Mouse (Mus musculus) CD4-positive, CD25-positive, alpha-beta regulatory T cell, adult 4 months (primary cell): ENCODE results near the gene Ap5s1. TPM values are rescaled to one million over a fixed set of nuclear protein-coding genes. Genes with fewer than 3 reads are reported as not detected.

ENCODE experiments used
- ATAC-seq: one replicate; pipeline ENCODE4 v1.8.0; 2017
- polyA plus RNA-seq, 2 experiments: library from polyadenylated mRNA; unstranded; fragments of 100-300 nt; shearing (Covaris generic); gene quantifications; one replicate each; pipeline ENCODE4 v1.2.1; 2017

Ap5s1 gene
- polyA plus RNA-seq, 2 experiments from 2014 or later, result 23.8 to 28.5 TPM

GRCm38 (mm10) chr2:131187602-131187922 lies 19.3 kb upstream of the Ap5s1 start:
- ATAC-seq, result no peak

- ATAC-seq, result peak; percentile 31
Observed at GRCm38 (mm10) chr2:131188311-131188710, 18.6 kb upstream of the Ap5s1 start.

DNA sequence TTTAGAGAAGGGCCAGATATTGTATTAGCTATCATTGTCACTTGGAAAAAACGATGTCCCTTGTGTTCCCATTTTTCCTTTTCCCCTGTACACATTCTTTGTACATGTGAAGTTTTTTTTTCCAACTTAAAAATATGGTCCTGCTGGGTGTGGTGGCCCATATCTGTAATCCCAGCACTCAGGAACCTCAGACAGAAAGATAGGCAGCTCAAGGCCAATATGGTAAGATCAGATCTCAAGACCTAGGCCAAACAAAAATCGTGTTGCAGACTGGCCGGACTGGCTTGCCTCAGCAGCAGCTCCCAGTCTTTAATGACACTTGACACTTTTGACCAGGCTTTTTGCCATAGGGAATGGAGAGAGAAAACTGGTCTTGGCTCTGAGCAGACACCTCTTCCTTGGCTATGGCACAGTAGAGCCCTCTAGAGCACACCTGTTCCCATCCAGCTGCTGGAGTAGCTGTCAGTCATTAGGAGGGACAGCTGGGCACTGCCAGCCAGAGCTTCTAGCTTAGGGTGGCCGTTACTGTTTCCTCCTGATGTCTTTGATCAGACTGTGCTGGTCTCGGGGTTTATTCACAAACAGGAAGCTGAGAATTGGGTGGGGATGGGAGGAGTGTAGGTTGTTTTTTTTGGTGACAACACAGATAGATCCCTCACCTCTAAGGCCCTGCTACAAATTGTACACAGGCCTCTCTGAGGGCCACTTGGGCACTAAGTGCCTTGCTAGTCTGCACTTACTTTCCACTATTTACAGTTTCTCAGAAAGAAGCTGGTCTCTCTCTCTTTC lies 17.2 kb upstream of the Ap5s1 start:
- peak; percentile 54 for ATAC-seq

DNA sequence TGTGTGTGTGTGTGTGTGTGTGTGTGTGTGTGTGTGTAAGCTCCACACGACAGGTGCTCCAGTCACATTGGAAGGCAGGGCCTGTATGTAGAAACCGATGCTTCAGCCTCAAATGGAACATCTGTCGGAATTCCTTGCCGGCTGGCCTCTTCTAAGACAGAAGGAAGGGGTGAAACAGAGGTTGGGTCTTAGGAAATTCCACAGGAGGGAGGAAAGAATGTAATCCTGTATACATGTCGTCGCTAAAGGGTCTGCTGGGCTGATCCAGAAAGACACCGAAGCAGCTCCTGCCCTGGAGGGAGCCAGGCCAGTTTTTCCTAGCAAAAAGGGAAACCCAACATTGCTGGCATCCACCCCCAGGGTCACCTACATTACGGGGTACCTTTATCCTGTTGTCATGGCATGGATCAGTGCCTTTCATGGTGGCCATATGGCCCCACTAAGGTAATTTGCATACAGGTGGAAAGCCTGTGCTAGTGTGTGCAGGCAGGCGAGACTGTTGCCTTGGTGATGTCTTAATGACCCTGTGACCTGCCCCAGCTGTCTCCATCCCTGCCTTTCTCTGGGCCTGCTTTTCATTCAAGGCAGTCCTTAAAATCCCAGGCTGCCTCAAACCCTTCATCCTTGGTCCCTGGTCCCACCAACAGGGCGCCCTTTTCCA lies 16.4 kb upstream of the Ap5s1 start:
- peak; percentile 6 for ATAC-seq

DNA sequence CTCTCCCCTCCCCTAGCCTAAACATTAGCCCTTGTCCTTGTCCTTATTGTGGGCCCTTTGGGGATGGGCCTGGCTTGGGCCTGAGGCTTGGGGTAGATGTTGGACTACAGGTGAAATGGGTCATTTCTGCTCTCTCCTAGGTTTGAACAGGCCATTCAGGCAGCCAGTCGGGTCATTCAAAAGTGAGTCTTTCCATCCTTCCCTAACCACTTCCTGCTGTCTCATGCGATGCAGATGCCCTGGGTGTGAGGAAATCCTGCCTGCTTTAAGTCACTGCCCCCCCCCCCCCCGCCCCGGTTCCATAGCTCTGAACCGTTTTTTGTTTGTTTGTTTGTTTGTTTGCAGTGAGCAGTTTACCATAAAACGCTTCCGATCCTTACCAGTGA lies 15.9 kb upstream of the Ap5s1 start:
- ATAC-seq, result peak; percentile 30

DNA sequence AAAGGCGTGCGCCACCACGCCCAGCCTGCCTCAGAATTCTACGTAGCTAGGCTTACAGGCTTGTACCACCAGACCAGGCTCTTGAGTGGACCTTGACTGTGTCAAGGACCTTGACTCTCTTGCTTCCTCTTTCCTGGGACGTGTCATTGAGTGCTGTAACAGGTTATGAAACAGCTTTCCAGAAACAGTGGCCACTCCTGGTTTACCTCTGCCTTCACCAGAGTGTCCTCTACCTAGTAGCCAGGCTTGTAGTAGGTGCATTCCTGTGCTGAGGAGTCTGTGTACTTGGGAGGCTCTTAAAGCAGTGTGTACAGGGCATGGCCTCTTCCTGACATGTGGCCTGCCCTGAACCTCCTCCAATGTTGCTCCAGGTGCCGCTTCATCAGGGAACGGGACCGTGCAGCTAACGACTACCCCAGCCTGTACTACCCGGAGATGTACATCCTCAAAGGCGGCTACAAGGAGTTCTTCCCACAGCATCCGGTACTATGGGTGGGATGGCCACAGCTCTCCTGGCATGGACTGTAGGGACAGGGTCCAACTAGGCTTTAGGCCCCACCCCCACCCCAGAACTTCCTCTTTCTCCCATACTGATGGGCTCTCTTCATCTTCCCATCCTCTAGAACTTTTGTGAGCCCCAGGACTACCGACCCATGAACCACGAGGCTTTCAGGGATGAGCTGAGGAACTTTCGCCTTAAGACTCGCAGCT lies 10.1 kb upstream of the Ap5s1 start:
- ATAC-seq, result no peak

- ATAC-seq, result no peak
Observed at GRCm38 (mm10) chr2:131200710-131201109, 6.2 kb upstream of the Ap5s1 start.

- no peak for ATAC-seq
Observed at GRCm38 (mm10) chr2:131201262-131201661, 5.6 kb upstream of the Ap5s1 start.

DNA sequence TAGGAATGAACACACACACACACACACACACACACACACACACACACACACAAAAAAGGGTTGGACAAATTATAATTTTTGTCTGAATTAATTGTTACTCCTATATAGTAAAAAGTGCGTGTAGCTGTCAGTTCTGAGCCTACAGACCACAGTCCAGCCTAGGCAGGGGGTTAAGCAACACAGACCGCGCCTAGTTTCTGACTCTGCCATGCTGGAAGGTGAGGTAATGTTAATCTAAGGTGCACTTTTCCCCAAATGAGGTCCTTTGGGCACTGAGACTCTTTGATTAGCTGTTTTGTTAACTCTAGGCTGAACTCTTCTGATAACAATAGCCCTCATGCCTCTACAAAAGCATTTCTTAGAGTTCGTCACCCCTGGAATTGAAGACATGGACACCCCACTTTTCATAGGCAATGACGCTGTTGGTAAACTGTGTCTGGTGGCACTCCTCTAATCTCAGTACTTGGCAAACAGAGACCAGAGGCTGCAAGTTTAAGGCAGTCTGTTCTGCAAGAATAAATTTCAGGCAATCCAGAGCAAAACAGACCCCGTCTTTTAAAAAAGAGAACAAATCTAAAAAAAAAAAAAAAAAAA lies 3.0 kb upstream of the Ap5s1 start:
- ATAC-seq, result no peak

GRCm38 (mm10) chr2:131204410-131204981 lies 2.4 kb upstream of the Ap5s1 start:
- peak; percentile 39 for ATAC-seq

- no peak for ATAC-seq
Observed at GRCm38 (mm10) chr2:131205521-131206182, 1.2 kb upstream of the Ap5s1 start.

- no peak for ATAC-seq
Observed at GRCm38 (mm10) chr2:131208356-131208755, 1.5 kb downstream of the Ap5s1 start.

GRCm38 (mm10) chr2:131209125-131209795 lies 2.4 kb downstream of the Ap5s1 start:
- ATAC-seq, result no peak

- ATAC-seq, result peak; percentile 98
Observed at GRCm38 (mm10) chr2:131209969-131210792, 3.3 kb downstream of the Ap5s1 start.

DNA sequence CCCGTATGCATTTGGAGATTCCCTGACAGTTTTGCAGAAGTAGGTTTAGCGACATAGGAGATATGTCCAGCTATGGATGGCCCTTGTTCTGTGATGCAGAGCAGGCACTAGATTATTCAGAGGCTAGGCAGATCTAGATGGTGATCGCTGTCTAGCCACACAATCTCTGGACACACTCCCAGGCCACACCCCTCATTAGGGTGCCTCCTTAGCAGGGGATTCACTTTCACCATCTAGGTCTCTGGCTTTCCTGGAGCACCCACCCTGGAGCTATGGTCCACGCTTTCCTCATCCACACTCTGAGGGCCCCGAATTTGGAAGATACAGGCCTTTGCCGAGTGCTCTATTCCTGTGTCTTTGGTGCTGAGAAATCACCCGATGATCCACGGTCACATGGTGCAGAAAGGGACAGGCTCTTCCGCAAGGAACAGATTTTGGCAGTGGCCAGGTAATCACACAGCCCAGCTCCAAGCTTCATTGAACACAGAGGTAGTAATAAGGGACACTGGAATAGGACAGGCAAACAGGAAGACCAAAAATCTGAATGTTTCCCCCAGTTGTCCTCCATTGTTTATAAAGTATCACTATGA lies 4.2 kb downstream of the Ap5s1 start:
- ATAC-seq, result no peak

GRCm38 (mm10) chr2:131213773-131214172 lies 6.9 kb downstream of the Ap5s1 start:
- ATAC-seq, result no peak

DNA sequence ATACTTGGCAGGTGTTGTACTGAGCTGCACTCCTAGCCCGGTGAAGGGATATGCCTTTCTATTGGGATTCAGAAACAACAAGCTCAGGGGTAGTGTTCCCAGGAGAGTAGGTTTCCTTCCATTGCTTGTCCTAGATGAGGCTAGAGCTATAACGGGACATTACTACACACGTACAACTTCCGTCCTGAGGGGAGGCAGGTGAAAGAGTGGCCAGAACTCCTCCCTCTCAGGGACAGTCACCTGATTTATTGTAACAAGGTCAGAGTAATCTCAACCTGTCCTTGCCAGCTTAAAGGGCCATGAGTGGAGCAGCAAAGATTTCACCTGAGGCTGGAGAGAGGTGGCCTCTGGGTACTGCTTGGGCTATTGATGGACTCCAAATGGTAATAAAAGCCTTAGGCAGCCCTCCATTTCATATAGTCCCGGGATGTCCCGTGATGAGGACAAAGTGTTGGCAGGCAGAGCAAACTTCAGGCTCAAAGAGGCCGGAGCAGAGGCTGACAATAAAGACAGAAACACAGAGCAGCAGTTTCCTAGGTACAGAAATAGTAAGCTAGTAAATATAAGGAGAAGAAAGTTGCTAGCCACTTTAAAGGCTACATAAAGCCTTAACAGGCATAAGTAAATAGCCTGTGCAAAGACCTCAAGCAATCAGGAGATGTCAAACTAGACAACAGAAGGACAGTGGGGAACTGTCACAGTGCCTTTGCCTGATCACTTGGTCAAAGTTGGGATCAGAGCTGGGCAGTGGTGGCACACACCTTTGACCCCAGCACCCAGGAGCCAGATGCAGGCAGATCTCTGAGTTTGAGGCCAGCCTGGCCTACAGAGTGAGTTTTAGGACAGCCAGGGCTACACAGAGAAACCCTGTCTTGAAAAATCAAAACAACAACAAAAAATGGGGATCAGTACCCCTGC lies 9.3 kb downstream of the Ap5s1 start:
- no peak for ATAC-seq

DNA sequence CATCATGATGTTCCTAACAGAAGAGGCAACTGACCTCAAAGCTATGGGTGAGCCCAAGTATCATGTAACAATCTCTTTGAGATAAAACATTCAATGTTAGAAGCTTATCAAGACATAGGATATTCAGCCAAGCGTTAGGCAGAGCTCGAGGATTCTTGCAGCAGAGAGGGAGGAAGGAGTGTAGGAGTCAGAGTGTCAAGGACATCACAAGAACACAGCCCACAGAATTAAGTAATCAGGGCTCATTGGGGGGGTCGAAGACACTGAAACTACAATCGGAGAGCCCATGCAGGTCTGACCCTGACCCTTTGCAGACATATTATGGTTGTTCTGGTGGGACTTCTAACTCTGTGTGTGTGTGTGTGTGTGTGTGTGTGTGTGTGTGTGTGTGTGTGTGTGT lies 13.2 kb downstream of the Ap5s1 start:
- no peak for ATAC-seq

- ATAC-seq, result no peak
Observed at GRCm38 (mm10) chr2:131221853-131222515, 15.1 kb downstream of the Ap5s1 start.
